Mouse (Mus musculus) mesoderm, embryonic 11.5 days (tissue): Measurements from ENCODE around the gene Ghdc.
A peak's percentile ranks its signal among the peaks of the same experiment; 100 is the strongest.

Experiments used
- DNase-seq: peaks from one replicate; pipeline ENCODE4 v3.0.0-alpha.2; 2012; ENCODE audit warnings: low read depth, low spot score

The Ghdc gene

GRCm38 (mm10) chr11:100782568-100782967, 11.8 kb upstream of the Ghdc start:
- DNase-seq, result no peak

GRCm38 (mm10) chr11:100781763-100782475, 11.2 kb upstream of the Ghdc start:
- no peak for DNase-seq

DNA sequence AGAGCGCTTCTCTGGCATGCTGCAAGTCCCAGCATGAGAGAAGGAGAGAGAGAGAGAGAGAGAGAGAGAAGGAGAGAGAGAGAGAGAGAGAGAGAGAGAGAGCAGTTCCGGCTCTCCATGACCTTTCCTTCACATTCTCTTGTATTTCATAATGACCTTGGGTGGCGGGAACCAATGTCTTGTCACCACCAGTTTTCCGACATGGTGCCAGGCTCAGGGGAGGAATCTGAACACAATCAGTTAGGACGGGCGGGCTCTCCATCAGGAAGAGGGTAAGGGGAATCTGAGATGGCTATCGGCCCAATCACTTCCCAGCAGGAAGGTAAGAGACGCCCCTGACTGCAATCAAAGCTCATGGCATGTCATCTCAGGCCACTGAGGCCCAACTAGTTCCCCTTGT, 9.5 kb upstream of the Ghdc start:
- DNase-seq, result no peak

GRCm38 (mm10) chr11:100778069-100778468, 7.3 kb upstream of the Ghdc start:
- DNase-seq, result no peak

GRCm38 (mm10) chr11:100775921-100776320, 5.2 kb upstream of the Ghdc start:
- DNase-seq, result no peak

GRCm38 (mm10) chr11:100774261-100774660, 3.5 kb upstream of the Ghdc start:
- no peak for DNase-seq

- DNase-seq, result no peak
Observed at GRCm38 (mm10) chr11:100769980-100770379, 777 bp downstream of the Ghdc start.

DNA sequence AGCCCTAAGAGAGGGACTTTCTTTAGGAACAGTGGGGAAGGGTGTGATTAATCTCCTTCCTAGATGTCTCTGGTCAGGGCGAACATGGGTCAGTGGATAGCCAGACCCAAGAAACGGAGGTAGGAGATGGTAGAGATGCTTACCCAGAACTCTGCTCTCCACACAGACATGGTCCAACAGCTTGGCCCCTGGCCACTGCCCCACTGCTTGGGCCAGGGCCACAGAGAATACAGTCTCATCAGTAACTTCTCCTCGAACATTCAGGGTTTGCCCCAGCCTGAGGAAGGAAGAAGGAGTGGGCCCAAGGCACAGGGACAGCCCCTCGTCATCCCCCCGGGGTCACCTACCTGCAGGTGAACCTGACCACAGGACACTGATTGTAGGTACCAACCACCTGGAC, 2.9 kb downstream of the Ghdc start:
- DNase-seq, result no peak

DNA sequence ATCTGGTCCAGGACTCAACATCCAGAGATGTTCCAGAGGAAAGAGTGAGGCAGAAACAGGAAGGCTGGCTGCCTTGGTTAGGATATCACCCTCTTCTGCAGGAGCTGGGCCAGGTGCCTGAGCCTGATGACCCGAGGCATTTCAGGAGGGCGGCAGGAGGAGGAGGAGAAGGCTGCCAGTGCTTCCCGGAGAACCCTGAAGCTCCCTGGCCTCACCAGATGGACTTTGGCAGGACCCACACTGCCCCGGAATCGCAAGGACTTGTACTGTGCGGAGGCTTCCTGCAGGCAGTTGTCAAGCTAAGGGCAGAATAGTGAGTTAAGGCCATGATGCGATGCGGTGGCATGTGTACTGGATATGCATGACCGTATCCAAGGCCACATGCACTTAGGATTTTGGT, 4.0 kb downstream of the Ghdc start:
- DNase-seq, result no peak

- DNase-seq, result no peak
Observed at GRCm38 (mm10) chr11:100762831-100763230, 7.9 kb downstream of the Ghdc start, which contains the start of gene Hcrt. Gene Hcrt (minus strand): TSS chr11:100762931.

GRCm38 (mm10) chr11:100761547-100762045, 9.2 kb downstream of the Ghdc start:
- peak; percentile 90 for DNase-seq

- DNase-seq, result peak; percentile 41
Observed at GRCm38 (mm10) chr11:100759611-100760233, 11.0 kb downstream of the Ghdc start, which contains the start of gene Kcnh4. Gene Kcnh4 (minus strand): TSS chr11:100759942.

DNA sequence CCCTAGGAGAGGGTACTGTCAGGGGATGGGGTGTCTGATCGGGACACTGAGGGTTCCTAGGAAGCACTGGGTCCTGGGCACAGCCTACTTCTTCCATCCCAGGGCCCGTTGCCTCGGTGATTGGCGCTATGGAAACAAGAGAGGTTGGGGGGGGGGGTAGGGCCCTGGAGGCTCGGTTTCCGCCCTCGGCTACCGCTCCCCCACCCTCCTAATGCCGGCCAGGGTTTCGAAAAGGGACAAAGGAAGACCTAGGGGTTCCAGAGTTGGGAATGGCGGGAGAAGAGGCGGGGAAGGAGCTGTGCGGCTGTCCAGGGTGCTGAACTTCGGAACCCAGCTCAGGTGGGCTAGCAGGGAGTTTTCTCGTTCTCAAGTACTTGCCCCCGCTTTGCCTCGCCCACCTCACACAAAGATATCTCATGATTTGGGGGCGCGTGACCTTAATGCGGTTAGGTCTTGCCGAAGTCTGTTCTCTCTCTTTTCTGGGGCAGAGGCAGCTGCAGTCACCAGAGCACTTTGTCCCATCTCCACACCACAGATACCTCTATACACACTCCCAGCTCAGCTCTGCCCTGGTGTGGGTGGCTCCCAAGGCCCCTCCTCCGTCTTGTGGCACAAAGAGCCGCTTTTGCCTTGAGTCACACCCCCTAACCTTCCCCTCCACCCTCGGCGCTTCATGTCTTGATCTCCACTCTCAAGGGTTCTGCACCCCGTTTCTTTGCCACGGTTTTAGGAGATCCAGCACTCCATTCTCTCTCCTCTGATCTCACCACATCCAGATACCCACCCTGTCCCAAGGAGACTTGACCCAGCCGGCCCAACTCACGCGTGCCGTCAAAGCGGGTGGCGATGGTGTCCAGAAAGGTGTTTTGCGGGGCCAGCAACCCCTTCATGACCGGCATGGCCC, 11.8 kb downstream of the Ghdc start:
- peak; percentile 76 for DNase-seq

- no peak for DNase-seq
Observed at GRCm38 (mm10) chr11:100757566-100757965, 13.2 kb downstream of the Ghdc start.

- no peak for DNase-seq
Observed at GRCm38 (mm10) chr11:100756476-100756875, 14.3 kb downstream of the Ghdc start.

DNA sequence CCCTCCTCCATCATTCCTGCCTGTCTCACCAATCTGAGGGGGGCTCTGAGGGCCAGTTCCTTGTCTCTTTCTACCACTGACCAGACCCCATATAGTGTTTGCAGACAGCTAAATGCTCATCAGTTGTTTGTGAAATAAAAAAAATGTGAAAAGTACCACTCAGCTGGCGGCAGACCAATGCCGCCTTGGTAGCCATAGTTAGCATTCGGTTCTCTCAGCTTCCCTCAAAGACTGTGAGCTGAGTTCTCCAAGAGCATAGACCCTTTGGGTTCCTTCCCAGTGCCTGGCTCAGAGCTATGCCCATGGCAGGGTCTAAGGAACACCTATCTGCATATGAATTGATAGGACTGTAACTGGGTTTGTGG, 16.1 kb downstream of the Ghdc start:
- no peak for DNase-seq

DNA sequence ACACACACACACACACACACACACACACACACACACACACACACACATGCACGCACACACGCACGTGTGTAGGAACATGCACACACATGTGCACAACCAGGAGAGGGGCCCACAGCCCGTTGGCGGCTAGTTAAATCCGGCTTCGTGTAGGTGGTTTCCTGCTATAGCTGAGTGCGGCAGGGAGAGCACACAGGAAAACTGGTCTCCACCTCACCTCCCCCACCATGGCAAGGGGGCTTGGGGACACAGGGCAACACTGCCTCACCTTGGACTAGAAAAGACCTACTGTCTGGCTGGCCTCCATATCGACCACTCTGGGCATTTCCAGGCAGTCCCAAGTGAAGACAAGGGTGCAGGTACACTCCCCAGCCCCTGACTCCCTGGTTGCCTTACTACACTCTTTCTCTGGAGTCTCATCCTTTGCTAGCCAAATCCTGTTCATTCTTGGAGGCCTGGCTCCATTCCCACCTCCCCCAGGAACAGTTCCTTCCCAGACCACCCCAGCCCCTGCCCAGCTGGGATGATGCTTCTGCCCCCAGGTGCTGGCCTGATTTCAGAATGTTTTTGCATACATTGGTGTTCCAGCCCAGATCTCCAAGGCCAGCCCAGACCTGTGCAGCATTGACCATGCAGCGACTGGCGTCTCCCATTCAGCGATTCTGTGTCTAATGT, 16.6 kb downstream of the Ghdc start:
- DNase-seq, result no peak

DNA sequence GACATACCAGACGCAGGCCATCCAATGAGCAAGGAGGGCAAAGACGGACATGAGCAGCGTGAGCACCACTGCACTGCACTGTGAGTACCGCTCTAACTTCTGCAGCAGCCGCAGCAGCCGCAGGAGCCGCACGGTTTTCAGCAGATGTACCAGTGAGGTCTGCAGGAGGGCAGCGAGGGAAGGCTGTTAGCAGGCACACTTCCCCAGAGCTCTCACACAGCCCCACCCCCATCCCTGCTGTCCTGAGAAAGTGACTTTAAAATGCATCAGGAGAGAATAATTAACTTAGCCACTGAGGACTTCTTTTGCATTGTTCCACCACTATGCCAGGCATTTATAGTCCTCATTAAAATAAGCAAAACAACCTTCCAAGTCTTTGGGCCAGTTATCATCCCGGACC, 18.5 kb downstream of the Ghdc start:
- DNase-seq, result no peak

DNA sequence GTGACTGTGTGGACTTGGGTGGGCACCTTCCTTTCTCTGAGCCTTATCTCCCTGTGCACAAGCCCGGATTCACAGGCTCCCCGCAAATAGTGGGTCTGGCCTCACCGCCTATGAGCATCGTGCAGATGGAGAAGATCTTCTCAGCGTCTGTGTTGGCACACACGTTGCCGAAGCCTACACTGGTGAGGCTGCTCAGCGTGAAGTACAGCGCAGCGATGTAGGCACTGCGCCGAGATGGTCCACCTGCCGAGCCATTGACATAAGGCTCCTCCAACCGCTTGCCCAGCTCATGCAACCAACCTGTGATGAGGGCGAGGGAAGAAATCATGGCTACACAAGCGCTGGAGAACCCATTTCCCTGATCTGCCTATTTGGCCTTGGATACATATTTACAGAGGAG, 20.6 kb downstream of the Ghdc start:
- DNase-seq, result no peak

DNA sequence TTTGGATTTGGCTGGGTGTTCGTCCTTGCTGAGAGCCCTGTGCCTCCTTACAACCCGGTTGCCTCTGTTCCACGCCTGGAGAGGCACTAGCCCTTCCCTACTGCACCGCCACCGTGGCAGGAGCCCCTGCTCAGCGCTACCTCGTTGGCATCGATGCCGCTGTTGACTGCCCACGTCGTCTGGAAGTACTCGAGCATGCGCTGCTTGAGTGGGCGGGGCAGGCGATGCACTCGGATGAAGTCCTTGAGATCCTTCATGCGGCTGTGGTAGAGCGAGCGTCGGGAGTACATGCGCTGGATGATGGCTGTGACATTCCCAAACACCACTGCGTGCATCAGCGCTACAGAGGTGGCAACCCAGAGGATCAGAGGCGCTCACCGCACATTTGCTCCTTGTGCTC, 21.3 kb downstream of the Ghdc start:
- DNase-seq, result no peak

- no peak for DNase-seq
Observed at GRCm38 (mm10) chr11:100748620-100749019, 22.1 kb downstream of the Ghdc start.

GRCm38 (mm10) chr11:100747114-100747513, 23.6 kb downstream of the Ghdc start:
- no peak for DNase-seq
